Mouse (Mus musculus): ENCODE data around the gene Thrsp. TPM values are rescaled to one million over a fixed set of nuclear protein-coding genes. Genes with fewer than 3 reads are reported as not detected.
A peak's percentile ranks its signal among the peaks of the same experiment; 100 is the strongest.
"Not testable (repeated sequence)": the region's sequence is repeated elsewhere in the genome, so short reads cannot be mapped to it uniquely, and the experiment has no call there.

The Thrsp gene
- polyA plus RNA-seq, 1 experiment from 2014 or later = 1.0 TPM

GRCm38 (mm10) chr7:97446171-97446925, 28.8 kb upstream of the Thrsp start:
- 26% methylated on average over 6 of the region's 6 CpGs for WGBS
- Histone ChIP-seq H3K9me3 (ENCODE audit: control insufficient read depth, low read depth, low read length) (peaks cover 7% of the 10 kb centered on the region; the same call in 1 of the 2 replicates), H3K4me3 (ENCODE audit: low read depth, low read length) (no peak overlapping the region), H3K4me1 (ENCODE audit: control insufficient read depth, insufficient read depth, low read length) (peaks cover 5% of the 10 kb centered on the region; the same call in 1 of the 2 replicates), H3K4me2 (replicated peaks; ENCODE audit: low read depth, low read length) (no peak overlapping the region), H3K27ac (ENCODE audit: low read length) (peak overlapping the region; percentile 63), H3K36me3 (ENCODE audit: control insufficient read depth, insufficient read depth, low read length) (no peaks in the 10 kb centered on the region), H3K27me3 (ENCODE audit: control insufficient read depth, insufficient read depth, low read length) (no peaks in the 10 kb centered on the region), H3K9ac (replicated peaks; ENCODE audit: low read depth, low read length) (no peak overlapping the region)
- ATAC-seq (ENCODE audit: insufficient number of reproducible peaks, insufficient read depth, low FRiP score, low read depth) = peak; percentile 81

DNA sequence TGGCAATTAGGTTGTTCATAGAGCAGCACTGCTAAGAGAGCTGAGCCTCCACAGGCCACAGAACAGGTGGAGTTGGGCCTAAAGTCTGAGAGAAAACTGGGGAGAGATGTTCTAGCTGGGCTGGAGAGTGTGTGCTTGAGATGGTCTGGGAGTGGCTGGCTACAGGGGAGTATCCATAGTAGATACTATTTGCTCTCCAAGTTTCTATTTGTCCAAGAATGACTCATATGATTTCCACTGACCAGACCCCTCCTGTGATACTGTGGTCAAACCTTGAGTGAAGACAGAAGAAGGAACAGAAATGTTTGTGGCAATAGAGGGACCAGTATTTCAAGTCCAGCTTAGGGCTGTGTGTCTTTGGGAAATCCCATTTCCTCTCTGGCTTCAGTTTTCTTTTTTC, 21.5 kb upstream of the Thrsp start:
- peak; percentile 88 for ATAC-seq (ENCODE audit: insufficient number of reproducible peaks, insufficient read depth, low FRiP score, low read depth)
- H3K9me3 ChIP-seq (ENCODE audit: control insufficient read depth, low read depth, low read length) = no peaks in the 10 kb centered on the region; the same call in 1 of the 2 replicates
- no peaks in the 10 kb centered on the region for H3K36me3 ChIP-seq (ENCODE audit: control insufficient read depth, insufficient read depth, low read length)
- H3K4me1 ChIP-seq (ENCODE audit: control insufficient read depth, insufficient read depth, low read length) = no peaks in the 10 kb centered on the region
- H3K27me3 ChIP-seq (ENCODE audit: control insufficient read depth, insufficient read depth, low read length) = no peaks in the 10 kb centered on the region
- no peak overlapping the region; the same call in 1 of the 2 replicates for H3K27ac ChIP-seq (ENCODE audit: low read length)
- no peak overlapping the region for H3K9ac ChIP-seq (replicated peaks; ENCODE audit: low read depth, low read length)
- no peak overlapping the region for H3K4me2 ChIP-seq (replicated peaks; ENCODE audit: low read depth, low read length)
- no peak overlapping the region for H3K4me3 ChIP-seq (ENCODE audit: low read depth, low read length)

DNA sequence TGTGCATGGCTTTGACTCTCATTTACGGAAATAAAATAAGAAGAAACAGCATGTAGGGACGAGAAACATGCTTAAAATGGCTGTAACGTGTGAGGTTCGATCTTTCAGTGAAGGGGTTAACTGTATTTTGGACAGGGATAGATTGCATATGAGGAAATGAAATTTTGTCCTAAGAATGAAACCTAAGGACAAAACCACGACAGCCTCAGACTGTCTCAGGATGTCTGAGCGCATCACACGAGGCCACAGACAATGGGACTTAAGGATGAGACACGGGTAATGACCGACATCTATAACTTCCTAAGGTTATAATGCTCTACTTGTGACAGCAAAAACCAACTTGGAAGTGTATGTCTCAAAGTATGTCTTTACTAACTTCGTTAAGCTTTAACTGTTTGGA, 17.0 kb upstream of the Thrsp start:
- no peak for ATAC-seq (ENCODE audit: insufficient number of reproducible peaks, insufficient read depth, low FRiP score, low read depth)
- Histone ChIP-seq H3K36me3 (ENCODE audit: control insufficient read depth, insufficient read depth, low read length) (no peaks in the 10 kb centered on the region), H3K27me3 (ENCODE audit: control insufficient read depth, insufficient read depth, low read length) (no peaks in the 10 kb centered on the region), H3K27ac (ENCODE audit: low read length) (no peak overlapping the region), H3K4me2 (replicated peaks; ENCODE audit: low read depth, low read length) (no peak overlapping the region), H3K4me1 (ENCODE audit: control insufficient read depth, insufficient read depth, low read length) (peaks cover 8% of the 10 kb centered on the region; the same call in 1 of the 2 replicates), H3K9me3 (ENCODE audit: control insufficient read depth, low read depth, low read length) (no peaks in the 10 kb centered on the region), H3K4me3 (ENCODE audit: low read depth, low read length) (no peak overlapping the region), H3K9ac (replicated peaks; ENCODE audit: low read depth, low read length) (no peak overlapping the region)
- WGBS = 82% methylated on average over 10 of the region's 10 CpGs

DNA sequence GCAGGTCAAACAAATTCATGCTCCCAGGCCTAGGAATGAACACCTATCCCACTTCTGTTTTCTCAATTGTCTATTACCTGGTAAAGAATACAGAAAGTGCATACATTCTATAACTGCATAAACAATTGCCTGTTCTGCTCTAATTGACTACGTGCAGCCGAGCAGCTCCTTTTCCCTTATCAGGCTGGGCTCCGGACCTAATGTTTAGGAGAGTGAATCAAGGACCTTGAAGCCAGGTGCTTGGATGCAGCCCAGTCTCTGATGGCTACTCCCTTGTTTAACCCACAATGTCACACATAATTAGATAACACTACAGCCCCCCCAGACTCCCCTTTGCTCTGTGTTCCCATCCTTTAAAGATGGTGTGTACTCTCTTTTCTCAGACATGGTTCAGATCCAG, 16.0 kb upstream of the Thrsp start:
- not testable (repeated sequence) for H3K9ac ChIP-seq (replicated peaks; ENCODE audit: low read depth, low read length); H3K36me3 ChIP-seq (ENCODE audit: control insufficient read depth, insufficient read depth, low read length); ATAC-seq (ENCODE audit: insufficient number of reproducible peaks, insufficient read depth, low FRiP score, low read depth); H3K27ac ChIP-seq (ENCODE audit: low read length); H3K27me3 ChIP-seq (ENCODE audit: control insufficient read depth, insufficient read depth, low read length); H3K4me3 ChIP-seq (ENCODE audit: low read depth, low read length); H3K9me3 ChIP-seq (ENCODE audit: control insufficient read depth, low read depth, low read length); H3K4me2 ChIP-seq (replicated peaks; ENCODE audit: low read depth, low read length); H3K4me1 ChIP-seq (ENCODE audit: control insufficient read depth, insufficient read depth, low read length)
- 33% methylated on average over 3 of the region's 3 CpGs for WGBS

- 1% methylated on average over 5 of the region's 5 CpGs for WGBS
- no peak overlapping the region for H3K4me2 ChIP-seq (replicated peaks; ENCODE audit: low read depth, low read length)
- no peak overlapping the region for H3K9ac ChIP-seq (replicated peaks; ENCODE audit: low read depth, low read length)
- H3K9me3 ChIP-seq (ENCODE audit: control insufficient read depth, low read depth, low read length) = no peaks in the 10 kb centered on the region
- peaks cover 8% of the 10 kb centered on the region; the same call in 1 of the 2 replicates for H3K4me1 ChIP-seq (ENCODE audit: control insufficient read depth, insufficient read depth, low read length)
- peak; percentile 83 for ATAC-seq (ENCODE audit: insufficient number of reproducible peaks, insufficient read depth, low FRiP score, low read depth)
- H3K27me3 ChIP-seq (ENCODE audit: control insufficient read depth, insufficient read depth, low read length) = no peaks in the 10 kb centered on the region
- H3K4me3 ChIP-seq (ENCODE audit: low read depth, low read length) = no peak overlapping the region
- H3K36me3 ChIP-seq (ENCODE audit: control insufficient read depth, insufficient read depth, low read length) = no peaks in the 10 kb centered on the region
- H3K27ac ChIP-seq (ENCODE audit: low read length) = peak overlapping the region; percentile 81
These were observed 12.2 kb upstream of the Thrsp start for GRCm38 (mm10) chr7:97429705-97430104.

GRCm38 (mm10) chr7:97427778-97428420, 10.4 kb upstream of the Thrsp start:
- Histone ChIP-seq H3K27ac (ENCODE audit: low read length) (no peak overlapping the region), H3K27me3 (ENCODE audit: control insufficient read depth, insufficient read depth, low read length) (no peaks in the 10 kb centered on the region), H3K4me3 (ENCODE audit: low read depth, low read length) (no peak overlapping the region), H3K4me2 (replicated peaks; ENCODE audit: low read depth, low read length) (no peak overlapping the region), H3K9ac (replicated peaks; ENCODE audit: low read depth, low read length) (no peak overlapping the region), H3K4me1 (ENCODE audit: control insufficient read depth, insufficient read depth, low read length) (peaks cover 8% of the 10 kb centered on the region; the same call in 1 of the 2 replicates), H3K9me3 (ENCODE audit: control insufficient read depth, low read depth, low read length) (no peaks in the 10 kb centered on the region), H3K36me3 (ENCODE audit: control insufficient read depth, insufficient read depth, low read length) (no peaks in the 10 kb centered on the region)
- no peak for ATAC-seq (ENCODE audit: insufficient number of reproducible peaks, insufficient read depth, low FRiP score, low read depth)
- 81% methylated on average over 5 of the region's 5 CpGs for WGBS

DNA sequence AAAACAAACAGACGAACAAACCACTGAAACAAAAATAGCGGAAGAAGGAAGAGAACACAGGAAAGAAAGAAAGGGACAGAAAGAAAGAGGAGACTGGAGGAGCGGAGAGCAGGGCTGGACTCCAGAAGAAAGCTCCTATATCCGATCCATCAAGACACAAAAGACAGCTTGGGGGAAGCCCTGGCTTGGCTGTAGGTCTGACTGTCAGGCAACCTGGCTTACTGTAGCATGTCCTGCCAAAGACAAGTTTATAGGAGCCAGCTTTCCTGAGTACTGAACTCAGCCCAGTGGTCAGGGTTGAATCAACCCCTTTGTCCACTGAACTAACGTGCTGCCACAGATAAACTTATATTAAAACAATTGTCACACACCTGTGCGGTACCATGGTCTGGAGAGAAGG, 9.8 kb upstream of the Thrsp start:
- Histone ChIP-seq H3K36me3 (ENCODE audit: control insufficient read depth, insufficient read depth, low read length) (no peaks in the 10 kb centered on the region), H3K4me2 (replicated peaks; ENCODE audit: low read depth, low read length) (no peak overlapping the region), H3K4me3 (ENCODE audit: low read depth, low read length) (no peak overlapping the region), H3K9me3 (ENCODE audit: control insufficient read depth, low read depth, low read length) (no peaks in the 10 kb centered on the region), H3K27me3 (ENCODE audit: control insufficient read depth, insufficient read depth, low read length) (no peaks in the 10 kb centered on the region), H3K9ac (replicated peaks; ENCODE audit: low read depth, low read length) (no peak overlapping the region), H3K4me1 (ENCODE audit: control insufficient read depth, insufficient read depth, low read length) (peaks cover 8% of the 10 kb centered on the region; the same call in 1 of the 2 replicates), H3K27ac (ENCODE audit: low read length) (no peak overlapping the region)
- WGBS = 79% methylated on average over 6 of the region's 6 CpGs
- ATAC-seq (ENCODE audit: insufficient number of reproducible peaks, insufficient read depth, low FRiP score, low read depth) = no peak

DNA sequence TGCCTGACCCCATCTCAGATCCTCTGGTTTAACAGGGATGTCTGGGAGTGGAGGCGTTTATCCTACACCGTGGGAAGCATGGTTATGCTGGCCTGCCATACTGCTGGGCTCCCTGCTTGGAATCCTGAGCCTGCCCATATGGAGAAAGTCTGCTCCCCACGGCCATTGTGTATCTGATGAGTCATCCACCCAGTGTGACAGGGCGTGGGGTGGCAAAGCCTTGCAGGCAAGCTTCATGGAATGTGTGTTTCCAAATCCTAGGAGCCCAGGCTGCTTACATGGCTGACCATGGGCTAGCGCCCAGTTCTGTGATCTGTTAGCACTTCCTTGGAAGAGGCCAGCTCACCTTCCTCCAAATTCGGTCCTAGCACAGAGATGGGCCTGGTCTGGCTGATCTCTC, 9.0 kb upstream of the Thrsp start:
- H3K4me1 ChIP-seq (ENCODE audit: control insufficient read depth, insufficient read depth, low read length) = peaks cover 8% of the 10 kb centered on the region; the same call in 1 of the 2 replicates
- no peak overlapping the region for H3K27ac ChIP-seq (ENCODE audit: low read length)

More for the DNA sequence above, 9.0 kb upstream of the Thrsp start:
- Histone ChIP-seq H3K4me2 (replicated peaks; ENCODE audit: low read depth, low read length) (no peak overlapping the region), H3K4me3 (ENCODE audit: low read depth, low read length) (no peak overlapping the region), H3K36me3 (ENCODE audit: control insufficient read depth, insufficient read depth, low read length) (no peaks in the 10 kb centered on the region), H3K27me3 (ENCODE audit: control insufficient read depth, insufficient read depth, low read length) (no peaks in the 10 kb centered on the region), H3K9me3 (ENCODE audit: control insufficient read depth, low read depth, low read length) (no peaks in the 10 kb centered on the region), H3K9ac (replicated peaks; ENCODE audit: low read depth, low read length) (no peak overlapping the region)
- ATAC-seq (ENCODE audit: insufficient number of reproducible peaks, insufficient read depth, low FRiP score, low read depth) = no peak
- whole genome bisulfite sequencing = 55% methylated on average over 6 of the region's 6 CpGs
